Mouse (Mus musculus): ENCODE results near the gene Gm5935. TPM values are rescaled to one million over a fixed set of nuclear protein-coding genes. Genes with fewer than 3 reads are reported as not detected.

The Gm5935 gene
- not detected in 2 replicates for polyA plus RNA-seq (2012; rRNA removed; ENCODE audit: low replicate concordance)

GRCm38 (mm10) chrX:24775064-24775463, at the start of gene Gm5935:
TSS of gene Gm5935 (minus strand) at chrX:24775164.

Other genes starting within 250 kb of the Gm5935 start
- gene Gm4297, start 200.3 kb downstream of the Gm5935 start, polyA plus RNA-seq (2012; rRNA removed; ENCODE audit: low replicate concordance): not detected in 2 replicates

All from duodenum, adult 2 months (tissue).